Mouse (Mus musculus) liver, embryonic 13.5 days (tissue): ENCODE measurements around the gene Calhm2. TPM values are rescaled to one million over a fixed set of nuclear protein-coding genes. Genes with fewer than 3 reads are reported as not detected.

Experiments used
- ATAC-seq: fragments of 200-750 bp; cut with Nextera tagmentation; 2 replicates; pipeline ENCODE4 v1.8.0; 2017; ENCODE audit warnings: low read depth, mild to moderate bottlenecking, moderate number of reproducible peaks, moderate library complexity
- DNase-seq: peaks from one replicate; pipeline ENCODE4 v3.0.0; 2022
- H3K27ac ChIP-seq: fragments of 300-500 bp; sonication (generic); 2 replicates; pipeline ENCODE4 v1.5.1; 2015; ENCODE audit warnings: moderate library complexity, mild to moderate bottlenecking, inconsistent platforms
- H3K27me3 ChIP-seq: fragments of 300-500 bp; sonication (generic); 2 replicates; pipeline ENCODE4 v1.6.1; 2015; ENCODE audit warnings: mild to moderate bottlenecking, inconsistent platforms
- H3K36me3 ChIP-seq: fragments of 300-500 bp; sonication (generic); 2 replicates; pipeline ENCODE4 v1.6.1; 2015; ENCODE audit warnings: mild to moderate bottlenecking, inconsistent platforms
- H3K4me1 ChIP-seq: fragments of 300-500 bp; sonication (generic); replicated peaks from 2 replicates; pipeline ENCODE4 v1.6.1; 2015; ENCODE audit warnings: inconsistent platforms
- H3K4me2 ChIP-seq: fragments of 300-500 bp; sonication (generic); 2 replicates; pipeline ENCODE4 v1.6.1; 2015; ENCODE audit warnings: inconsistent platforms, mild to moderate bottlenecking, moderate library complexity
- H3K4me3 ChIP-seq: fragments of 300-500 bp; sonication (generic); replicated peaks from 2 replicates; pipeline ENCODE4 v1.5.1; 2015; ENCODE audit warnings: mild to moderate bottlenecking, inconsistent platforms
- H3K9ac ChIP-seq: fragments of 300-500 bp; sonication (generic); 2 replicates; pipeline ENCODE4 v1.6.1; 2015; ENCODE audit warnings: mild to moderate bottlenecking, inconsistent platforms
- H3K9me3 ChIP-seq: fragments of 300-500 bp; sonication (generic); replicated peaks from 2 replicates; pipeline ENCODE4 v1.6.1; 2016; ENCODE audit warnings: inconsistent platforms
- WGBS: fragments of 180-500 bp; shearing (Covaris S2); methylation state at CpG from one replicate; pipeline ENCODE4 v1.1.7; 2015; ENCODE audit not compliant: insufficient replicate concordance; 5-methylcytosine and 5-hydroxymethylcytosine counted together
- polyA plus RNA-seq: library from polyadenylated mRNA; unstranded; fragments of >200 nt; fragmentation: Nextera tagmentation; extraction: Ambion mirVana; gene quantifications from 2 replicates; pipeline ENCODE4 v1.2.1, GENCODE M21; 2015

Calhm2 gene
- 1.6 and 1.9 TPM in 2 replicates for polyA plus RNA-seq

- ATAC-seq = 0 out of 2 replicates have a peak, but pooled peaks have one; percentile 32
- peak within 1 kb of the TSS; percentile 60 for H3K9ac ChIP-seq
These were observed at the start of gene Calhm2 for GRCm38 (mm10) chr19:47137771-47138421. TSS of gene Calhm2 (minus strand) at chr19:47138294.

GRCm38 (mm10) chr19:47186514-47187275 is 48.6 kb upstream of the Calhm2 start:
- no peak for ATAC-seq
- WGBS = 40% methylated on average over 15 of the region's 15 CpGs
- peaks cover under 1% of the 10 kb centered on the region; the same call in 1 of the 2 replicates for H3K9me3 ChIP-seq

More at GRCm38 (mm10) chr19:47137771-47138421, at the start of gene Calhm2:
- Histone ChIP-seq H3K4me2 (peak within 1 kb of the TSS; percentile 58), H3K27me3 (peaks cover 24% of the 10 kb centered on the region), H3K9me3 (no peaks in the 10 kb centered on the region), H3K36me3 (peaks cover 7% of the 10 kb centered on the region), H3K27ac (peak within 1 kb of the TSS; percentile 63), H3K4me1 (peaks cover 33% of the 10 kb centered on the region), H3K4me3 (peak within 1 kb of the TSS; percentile 49)
- 2% methylated on average over 28 of the region's 28 CpGs for WGBS
- DNase-seq = no peak

GRCm38 (mm10) chr19:47184736-47185135 is 46.6 kb upstream of the Calhm2 start:
- H3K36me3 ChIP-seq = no peaks in the 10 kb centered on the region
- H3K9ac ChIP-seq = no peak overlapping the region
- H3K4me3 ChIP-seq = no peak overlapping the region
- 41% methylated on average over 4 of the region's 4 CpGs for WGBS
- no peak for DNase-seq
- H3K4me2 ChIP-seq = no peak overlapping the region
- peaks cover 4% of the 10 kb centered on the region; the same call in 1 of the 2 replicates for H3K9me3 ChIP-seq
- H3K27ac ChIP-seq = no peak overlapping the region
- H3K4me1 ChIP-seq = no peaks in the 10 kb centered on the region
- no peak for ATAC-seq
- H3K27me3 ChIP-seq = peaks cover 22% of the 10 kb centered on the region

More at GRCm38 (mm10) chr19:47186514-47187275, 48.6 kb upstream of the Calhm2 start:
- Histone ChIP-seq H3K4me1 (no peaks in the 10 kb centered on the region), H3K27ac (no peak overlapping the region), H3K4me3 (no peak overlapping the region), H3K36me3 (no peaks in the 10 kb centered on the region), H3K9ac (no peak overlapping the region), H3K27me3 (peaks cover 4% of the 10 kb centered on the region; the same call in 1 of the 2 replicates), H3K4me2 (no peak overlapping the region)
- DNase-seq = no peak

GRCm38 (mm10) chr19:47184221-47184620 is 46.1 kb upstream of the Calhm2 start:
- peaks cover 4% of the 10 kb centered on the region; the same call in 1 of the 2 replicates for H3K4me1 ChIP-seq
- 48% methylated on average over 8 of the region's 8 CpGs for WGBS
- no peaks in the 10 kb centered on the region for H3K36me3 ChIP-seq
- H3K4me3 ChIP-seq = no peak overlapping the region
- H3K27ac ChIP-seq = no peak overlapping the region
- DNase-seq (no peak), ATAC-seq (no peak)
- no peak overlapping the region for H3K4me2 ChIP-seq
- peaks cover 4% of the 10 kb centered on the region; the same call in 1 of the 2 replicates for H3K9me3 ChIP-seq
- no peak overlapping the region for H3K9ac ChIP-seq
- peaks cover 27% of the 10 kb centered on the region for H3K27me3 ChIP-seq

- Histone ChIP-seq H3K9me3 (peaks cover 4% of the 10 kb centered on the region; the same call in 1 of the 2 replicates), H3K27ac (no peak overlapping the region), H3K36me3 (no peaks in the 10 kb centered on the region), H3K27me3 (peaks cover 60% of the 10 kb centered on the region), H3K4me3 (no peak overlapping the region), H3K4me1 (peaks cover 9% of the 10 kb centered on the region; the same call in 1 of the 2 replicates), H3K9ac (no peak overlapping the region), H3K4me2 (0 out of 2 replicates have a peak overlapping the region, but pooled peaks have one; percentile 75)
- ATAC-seq (no peak), DNase-seq (no peak)
- WGBS = 17% methylated on average over 8 of the region's 8 CpGs
These were observed 41.9 kb upstream of the Calhm2 start for GRCm38 (mm10) chr19:47180011-47180410.

GRCm38 (mm10) chr19:47179272-47179809 is 41.2 kb upstream of the Calhm2 start:
- ATAC-seq (no peak), DNase-seq (no peak)
- H3K9ac ChIP-seq = peak overlapping the region; percentile 39
- H3K4me3 ChIP-seq = peak overlapping the region; percentile 57
- under 1% methylated on average over 42 of the region's 42 CpGs for WGBS
- peak overlapping the region; percentile 75 for H3K4me2 ChIP-seq
- no peaks in the 10 kb centered on the region for H3K36me3 ChIP-seq
- H3K27ac ChIP-seq = no peak overlapping the region
- H3K4me1 ChIP-seq = peaks cover 9% of the 10 kb centered on the region; the same call in 1 of the 2 replicates
- peaks cover 60% of the 10 kb centered on the region for H3K27me3 ChIP-seq
- peaks cover 4% of the 10 kb centered on the region; the same call in 1 of the 2 replicates for H3K9me3 ChIP-seq

GRCm38 (mm10) chr19:47178431-47179271 is 40.6 kb upstream of the Calhm2 start, which contains the start of gene Neurl1a:
TSS of gene Neurl1a (plus strand) at chr19:47178820.
- ATAC-seq (no peak), DNase-seq (no peak)
- H3K36me3 ChIP-seq = no peaks in the 10 kb centered on the region
- H3K27ac ChIP-seq = no peak within 1 kb of the TSS
- H3K9ac ChIP-seq = peak within 1 kb of the TSS; percentile 39
- H3K4me3 ChIP-seq = peak within 1 kb of the TSS; percentile 57
- H3K9me3 ChIP-seq = peaks cover 4% of the 10 kb centered on the region; the same call in 1 of the 2 replicates
- H3K4me1 ChIP-seq = peaks cover 9% of the 10 kb centered on the region; the same call in 1 of the 2 replicates
- H3K4me2 ChIP-seq = peak within 1 kb of the TSS; percentile 75
- under 1% methylated on average over 82 of the region's 98 CpGs for WGBS
- peaks cover 60% of the 10 kb centered on the region for H3K27me3 ChIP-seq

- ATAC-seq = no peak
- peaks cover 60% of the 10 kb centered on the region for H3K27me3 ChIP-seq
- H3K4me3 ChIP-seq = peak overlapping the region; percentile 57; the same call in 1 of the 2 replicates
- no peak overlapping the region for H3K9ac ChIP-seq
- WGBS = 18% methylated on average over 10 of the region's 10 CpGs
- H3K9me3 ChIP-seq = peaks cover 4% of the 10 kb centered on the region; the same call in 1 of the 2 replicates
- DNase-seq = no peak
- no peaks in the 10 kb centered on the region for H3K36me3 ChIP-seq
- H3K4me1 ChIP-seq = peaks cover 9% of the 10 kb centered on the region; the same call in 1 of the 2 replicates
- no peak overlapping the region for H3K27ac ChIP-seq
- peak overlapping the region; percentile 75 for H3K4me2 ChIP-seq
These were observed 39.9 kb upstream of the Calhm2 start for GRCm38 (mm10) chr19:47178001-47178400.

GRCm38 (mm10) chr19:47176916-47177505 is 38.9 kb upstream of the Calhm2 start:
- WGBS = 56% methylated on average over 2 of the region's 2 CpGs
- no peaks in the 10 kb centered on the region for H3K36me3 ChIP-seq
- H3K27ac ChIP-seq = no peak overlapping the region
- no peak for DNase-seq
- H3K9ac ChIP-seq = no peak overlapping the region
- H3K9me3 ChIP-seq = peaks cover 4% of the 10 kb centered on the region; the same call in 1 of the 2 replicates
- peaks cover 60% of the 10 kb centered on the region for H3K27me3 ChIP-seq
- H3K4me3 ChIP-seq = no peak overlapping the region
- H3K4me1 ChIP-seq = peaks cover 9% of the 10 kb centered on the region; the same call in 1 of the 2 replicates
- H3K4me2 ChIP-seq = no peak overlapping the region
- no peak for ATAC-seq

GRCm38 (mm10) chr19:47175472-47175871 is 37.4 kb upstream of the Calhm2 start:
- peaks cover 46% of the 10 kb centered on the region for H3K27me3 ChIP-seq
- H3K9ac ChIP-seq = no peak overlapping the region
- DNase-seq (no peak), ATAC-seq (no peak)
- no peaks in the 10 kb centered on the region for H3K9me3 ChIP-seq
- H3K4me2 ChIP-seq = no peak overlapping the region
- H3K4me3 ChIP-seq = no peak overlapping the region
- peaks cover 9% of the 10 kb centered on the region; the same call in 1 of the 2 replicates for H3K4me1 ChIP-seq
- H3K36me3 ChIP-seq = no peaks in the 10 kb centered on the region
- H3K27ac ChIP-seq = no peak overlapping the region
- 43% methylated on average over 2 of the region's 2 CpGs for WGBS
